Mouse (Mus musculus) retina, adult 2 months (tissue): Measurements from ENCODE around the gene N4bp2l2.
"Not testable (repeated sequence)": the region's sequence is repeated elsewhere in the genome, so short reads cannot be mapped to it uniquely, and the experiment has no call there.

ENCODE experiments used
- DNase-seq: peaks from one replicate; pipeline ENCODE4 v3.0.0-alpha.2; 2012; ENCODE audit warnings: low read depth, low spot score

The N4bp2l2 gene

DNA sequence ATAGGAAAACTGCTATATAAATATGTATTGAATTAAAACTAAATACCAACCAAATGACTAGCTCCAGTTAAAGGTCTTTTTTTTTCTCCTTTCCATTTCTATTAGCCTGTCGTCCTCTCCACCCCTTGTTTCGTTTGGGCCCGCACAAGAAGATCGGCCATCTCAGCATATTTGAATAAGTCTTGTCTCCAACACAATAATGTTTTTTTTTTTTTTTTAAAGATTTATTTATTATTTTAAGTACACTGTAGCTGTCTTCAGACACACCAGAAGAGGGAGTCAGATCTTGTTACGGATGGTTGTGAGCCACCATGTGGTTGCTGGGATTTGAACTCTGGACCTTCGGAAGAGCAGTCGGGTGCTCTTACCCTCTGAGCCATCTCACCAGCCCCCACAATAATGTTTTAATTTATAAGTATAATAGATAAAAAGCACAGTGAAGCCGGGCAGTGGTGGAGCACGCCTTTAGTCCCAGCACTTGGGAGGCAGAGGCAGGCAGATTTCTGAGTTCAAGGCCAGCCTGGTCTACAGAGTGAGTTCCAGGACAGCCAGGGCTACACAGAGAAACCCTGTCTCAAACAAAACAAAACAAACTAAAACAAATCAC is at the start of gene N4bp2l2:
Gene N4bp2l2 (minus strand): TSS at position 51 of the 607 bp plus-strand sequence.
- not testable (repeated sequence) for DNase-seq

DNA sequence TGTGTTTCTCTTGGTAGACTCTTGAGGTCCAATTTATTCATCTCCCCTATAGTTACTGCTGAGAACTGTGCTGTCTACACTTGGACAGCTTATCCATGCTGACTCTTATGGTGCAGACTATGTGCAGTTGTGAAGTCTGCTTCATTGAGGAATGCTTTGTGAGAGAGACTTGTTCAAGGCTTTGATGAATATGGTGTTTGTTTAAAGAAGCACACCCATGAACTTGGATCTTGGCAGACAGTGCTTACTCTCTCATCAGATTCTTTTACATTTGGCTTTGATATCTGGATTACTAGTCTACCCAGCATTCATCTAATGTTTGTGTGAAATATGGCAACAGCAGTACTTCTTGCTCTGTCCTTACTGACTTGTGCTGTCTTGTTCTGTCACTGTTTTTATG is 47.4 kb upstream of the N4bp2l2 start:
- no peak for DNase-seq

DNA sequence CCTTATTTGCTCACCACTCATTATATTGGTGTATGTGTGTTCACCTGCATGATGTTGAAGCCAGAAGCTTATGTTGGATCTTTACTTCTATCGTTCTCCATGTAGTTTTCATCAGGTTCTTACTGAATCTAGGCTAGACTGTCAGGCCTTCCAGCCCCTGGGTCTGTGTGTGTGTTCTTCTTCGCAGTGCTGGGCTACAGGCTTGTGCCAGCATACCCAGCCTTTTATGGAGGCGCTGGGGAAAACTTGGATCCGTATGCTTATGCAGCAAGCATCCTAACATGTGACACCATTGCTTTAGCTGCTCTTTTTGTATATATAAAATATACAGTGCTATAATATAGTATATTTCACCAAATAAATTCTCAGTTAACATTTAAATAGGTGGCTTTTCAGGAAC is 45.5 kb upstream of the N4bp2l2 start:
- DNase-seq: no peak

DNA sequence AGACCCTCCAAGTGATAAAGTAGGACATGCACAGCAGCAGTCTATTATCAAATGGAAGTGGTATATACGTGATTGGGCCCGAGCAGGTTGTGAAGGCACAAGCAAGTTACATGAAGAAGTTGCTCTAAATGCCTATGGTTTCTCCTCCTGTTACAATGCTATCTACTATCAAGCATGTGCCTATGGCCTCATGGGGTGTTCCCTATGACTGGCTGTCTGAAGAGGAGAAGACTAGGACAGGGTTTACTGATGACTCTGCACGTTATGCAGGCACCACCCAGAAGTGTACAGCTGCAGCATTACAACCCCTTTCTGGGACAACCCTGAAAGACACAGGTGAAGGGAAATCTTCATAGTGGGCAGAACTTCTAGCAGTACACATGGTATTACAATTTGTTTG is 41.2 kb upstream of the N4bp2l2 start:
- not testable (repeated sequence) for DNase-seq

DNA sequence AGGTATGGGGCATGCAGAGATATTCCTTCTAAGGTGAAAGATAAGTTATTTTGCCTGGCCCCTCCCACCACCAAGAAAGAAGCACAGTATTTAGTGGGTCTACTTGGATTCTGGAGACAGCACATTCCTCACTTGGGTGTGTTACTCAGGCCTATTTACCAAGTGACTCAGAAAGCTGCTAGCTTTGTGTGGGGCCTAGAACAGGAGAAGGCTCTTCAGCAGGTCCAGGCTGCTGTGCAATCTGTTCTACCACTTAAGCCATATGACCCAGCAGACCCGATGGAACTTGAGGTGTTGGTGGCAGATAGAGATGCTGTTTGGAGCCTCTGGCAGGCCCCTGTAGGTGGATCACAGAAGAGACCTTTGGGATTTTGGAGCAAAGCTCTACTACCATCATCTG is 40.7 kb upstream of the N4bp2l2 start:
- DNase-seq: not testable (repeated sequence)

DNA sequence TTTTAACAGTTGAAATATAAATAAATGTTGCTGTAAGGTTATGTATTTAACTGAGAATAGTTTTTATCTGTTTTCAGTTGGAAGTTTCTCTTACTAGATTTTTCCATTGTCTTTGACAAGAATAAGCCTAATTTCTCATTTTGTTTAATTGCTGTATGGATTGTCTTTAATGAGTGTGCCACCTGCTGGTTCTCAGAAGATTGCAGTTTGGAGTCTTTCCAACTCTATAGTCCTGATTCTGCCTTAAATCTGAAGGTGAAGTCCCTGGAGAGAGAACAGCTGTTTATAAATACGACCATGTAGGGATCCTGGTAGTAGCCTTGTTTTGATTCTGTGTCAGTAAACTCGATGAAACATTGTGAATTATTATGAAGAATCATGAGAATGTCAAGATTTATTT is 36.7 kb upstream of the N4bp2l2 start:
- DNase-seq: peak; percentile 13

DNA sequence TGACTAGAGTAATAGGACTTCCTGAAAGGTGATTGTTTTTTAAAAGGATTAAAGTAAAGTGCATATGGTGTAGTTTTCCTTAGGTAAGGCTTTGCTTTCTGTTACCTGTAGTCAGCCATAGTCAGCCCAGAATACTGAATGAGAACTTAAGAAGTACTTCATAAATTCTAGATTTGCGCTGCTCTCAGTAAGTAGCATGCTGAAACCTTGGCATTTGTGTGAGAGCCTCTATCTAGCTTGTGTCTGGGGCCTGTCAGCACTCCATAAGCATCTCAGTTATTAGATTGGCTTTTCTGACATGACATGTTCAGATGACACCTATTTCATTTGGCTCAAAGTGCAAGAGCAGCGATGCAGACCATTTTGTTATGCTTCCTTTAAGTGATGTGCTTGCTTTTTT is 27.3 kb upstream of the N4bp2l2 start:
- no peak for DNase-seq

DNA sequence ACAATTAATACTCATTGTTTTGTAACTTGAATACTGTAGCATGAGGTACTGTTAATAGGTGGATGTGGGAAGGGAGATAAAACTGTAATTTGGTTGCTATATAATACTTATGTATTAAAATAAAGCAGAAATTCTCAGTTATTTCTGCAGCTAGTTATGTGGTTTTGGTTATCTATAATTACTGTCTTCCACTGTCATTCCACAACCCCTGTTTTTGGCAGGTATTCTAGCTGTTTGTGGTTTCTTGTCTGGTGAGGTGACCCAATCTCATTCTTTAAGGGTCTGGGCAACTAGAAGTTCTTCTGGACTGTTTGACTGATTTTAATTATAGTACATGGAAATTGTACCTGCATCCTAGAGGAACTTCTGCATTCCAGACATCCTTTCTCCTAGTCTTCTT is 24.7 kb upstream of the N4bp2l2 start:
- DNase-seq: no peak

DNA sequence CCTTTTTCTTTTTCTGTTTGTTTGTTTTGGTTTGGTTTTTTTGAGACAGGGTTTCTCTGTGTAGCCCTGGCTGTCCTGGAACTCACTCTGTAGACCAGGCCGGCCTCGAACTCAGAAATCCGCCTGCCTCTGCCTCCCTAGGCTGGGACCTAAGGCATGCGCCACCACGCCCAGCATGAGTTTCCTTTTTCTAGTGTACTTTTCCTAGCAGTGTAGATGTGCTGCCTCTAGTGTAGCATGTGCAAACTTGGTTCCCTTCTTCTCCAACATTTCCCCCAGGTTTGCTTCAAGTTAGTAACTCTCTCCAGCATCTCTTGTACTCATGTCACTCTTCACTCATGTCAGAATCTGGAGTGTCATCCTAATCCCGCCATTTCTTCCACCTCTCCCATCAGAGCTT is 16.9 kb upstream of the N4bp2l2 start:
- DNase-seq: not testable (repeated sequence)

DNA sequence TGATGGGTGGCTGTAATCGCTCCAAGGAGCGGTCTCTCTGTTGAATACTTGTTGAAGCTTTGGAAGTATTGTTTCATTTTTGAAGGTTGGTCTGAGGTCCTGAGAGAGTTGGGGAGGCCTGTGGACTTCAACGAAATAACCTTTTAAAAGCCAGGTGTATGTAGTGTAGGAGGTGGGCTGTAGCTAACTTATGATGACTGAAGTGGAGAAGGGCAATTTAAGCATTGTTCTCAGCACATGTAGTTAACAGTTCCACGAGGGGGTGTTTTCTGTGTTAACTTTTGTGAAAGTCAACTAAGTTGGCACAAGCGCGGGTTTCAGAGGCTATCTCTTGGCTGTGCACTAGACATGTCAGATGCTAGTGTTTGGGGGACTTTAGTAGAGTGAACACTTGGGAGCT is 8.9 kb upstream of the N4bp2l2 start:
- no peak for DNase-seq

DNA sequence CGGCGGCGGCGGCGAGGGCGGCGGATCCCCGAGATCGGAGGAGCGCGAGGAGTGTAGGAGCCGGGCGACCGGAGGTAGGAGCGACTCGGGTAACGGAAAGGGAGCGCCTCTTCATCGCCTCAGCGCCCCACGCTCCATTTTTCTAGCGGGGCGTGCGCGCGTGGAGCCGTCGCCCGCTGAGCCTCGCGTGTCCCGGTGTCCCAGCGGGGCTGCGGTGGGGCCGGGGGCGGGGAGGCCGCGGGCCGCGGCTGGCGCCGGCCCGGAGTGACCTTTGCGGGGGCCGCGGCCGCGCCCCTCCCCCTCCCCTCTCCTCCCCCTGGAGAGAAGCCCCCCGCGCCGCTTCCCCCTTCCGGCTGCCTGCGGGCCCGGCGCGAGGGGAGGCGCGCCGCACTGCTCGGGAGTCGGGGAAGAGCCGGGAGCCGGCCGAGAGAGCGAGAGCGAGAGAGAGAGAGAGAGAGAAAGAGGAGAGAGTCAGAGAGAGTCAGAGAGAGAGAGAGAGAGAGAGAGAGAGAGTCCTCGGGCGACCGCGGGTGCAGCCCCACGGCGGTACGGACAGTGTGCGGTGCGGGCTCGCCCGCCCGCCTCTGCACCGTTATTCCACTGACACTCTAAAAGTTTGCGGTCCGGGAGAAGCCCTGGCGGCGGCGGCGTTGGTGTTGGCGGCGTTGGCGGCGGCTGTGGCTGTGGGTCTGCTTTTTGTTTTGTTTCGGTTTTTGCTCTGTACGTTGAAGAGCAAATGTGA is 8.1 kb upstream of the N4bp2l2 start:
- DNase-seq: no peak

DNA sequence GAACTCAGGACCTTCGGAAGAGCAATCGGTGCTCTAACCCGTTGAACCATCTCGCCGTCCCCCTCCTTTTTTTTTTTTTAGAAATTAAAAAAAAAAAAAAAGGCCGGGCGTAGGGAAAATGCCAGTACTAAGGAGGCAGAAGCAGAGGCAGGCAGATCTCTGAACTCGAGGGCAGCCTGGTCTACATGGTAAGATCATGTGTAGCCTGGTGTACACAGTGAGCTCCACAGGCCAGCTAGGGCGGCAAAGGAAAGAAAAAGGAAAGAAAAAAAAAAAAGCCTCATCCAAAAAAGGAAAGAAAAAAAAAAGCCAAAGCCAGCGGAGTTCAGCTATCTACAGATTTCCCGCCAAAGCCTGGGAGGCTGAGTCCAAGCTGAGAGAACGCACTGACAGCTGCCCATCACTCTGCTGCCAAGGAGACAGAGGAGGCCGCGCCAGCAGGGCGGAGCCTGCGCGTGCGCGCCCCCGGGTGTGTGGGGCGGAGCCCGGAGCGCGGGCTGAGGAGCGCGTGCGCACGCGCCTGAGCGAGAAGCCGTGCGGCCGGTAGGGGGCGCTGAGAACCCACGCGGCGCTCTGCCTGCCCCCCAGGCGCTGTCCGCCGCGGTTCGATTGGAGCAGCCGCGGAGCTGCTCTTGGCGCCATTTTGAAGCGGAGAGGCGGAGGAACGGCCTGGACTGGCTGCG is 7.3 kb upstream of the N4bp2l2 start, which contains the start of gene Pds5b:
Gene Pds5b (plus strand): TSS at position 587 of the 683 bp plus-strand sequence.
- peak; percentile 95 for DNase-seq

DNA sequence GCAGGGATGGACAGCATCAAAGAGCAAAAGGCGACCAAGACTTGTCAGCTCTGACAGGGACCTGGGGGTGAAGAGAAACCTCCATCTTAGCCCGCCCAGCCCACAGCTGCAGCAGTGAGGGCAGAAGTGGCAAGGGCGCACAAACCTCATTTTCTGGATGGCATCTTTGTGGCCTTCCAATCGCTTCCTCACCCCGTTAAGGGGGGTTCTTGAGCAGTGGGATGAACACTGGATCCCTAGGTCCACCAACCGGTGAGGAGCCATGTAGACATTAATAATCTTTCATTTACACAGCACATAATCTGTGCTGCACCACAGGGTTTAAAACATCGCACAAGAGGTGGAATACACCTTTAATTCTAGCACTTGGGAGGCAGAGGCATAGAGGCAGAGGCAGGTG is 6.4 kb upstream of the N4bp2l2 start:
- DNase-seq: no peak

DNA sequence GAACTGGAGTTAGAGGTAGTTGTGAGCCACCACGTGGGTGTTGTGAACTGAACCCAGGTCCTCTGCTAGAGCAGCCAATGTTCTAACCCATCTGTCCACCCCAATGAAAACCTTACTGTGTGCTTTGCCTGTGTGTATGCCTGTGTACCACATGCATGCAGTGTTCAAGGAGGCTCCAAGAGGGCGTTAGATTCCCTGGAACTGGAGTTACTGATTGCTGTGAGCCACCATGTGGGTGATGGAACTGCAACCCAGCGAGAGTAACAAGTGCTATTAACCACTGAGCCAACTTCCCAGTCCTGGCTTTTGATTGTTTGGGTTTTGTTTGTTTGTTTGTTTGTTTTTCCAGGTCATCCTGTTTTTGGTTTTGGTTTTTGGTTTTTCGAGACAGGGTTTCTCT is 2.7 kb upstream of the N4bp2l2 start:
- DNase-seq: no peak

DNA sequence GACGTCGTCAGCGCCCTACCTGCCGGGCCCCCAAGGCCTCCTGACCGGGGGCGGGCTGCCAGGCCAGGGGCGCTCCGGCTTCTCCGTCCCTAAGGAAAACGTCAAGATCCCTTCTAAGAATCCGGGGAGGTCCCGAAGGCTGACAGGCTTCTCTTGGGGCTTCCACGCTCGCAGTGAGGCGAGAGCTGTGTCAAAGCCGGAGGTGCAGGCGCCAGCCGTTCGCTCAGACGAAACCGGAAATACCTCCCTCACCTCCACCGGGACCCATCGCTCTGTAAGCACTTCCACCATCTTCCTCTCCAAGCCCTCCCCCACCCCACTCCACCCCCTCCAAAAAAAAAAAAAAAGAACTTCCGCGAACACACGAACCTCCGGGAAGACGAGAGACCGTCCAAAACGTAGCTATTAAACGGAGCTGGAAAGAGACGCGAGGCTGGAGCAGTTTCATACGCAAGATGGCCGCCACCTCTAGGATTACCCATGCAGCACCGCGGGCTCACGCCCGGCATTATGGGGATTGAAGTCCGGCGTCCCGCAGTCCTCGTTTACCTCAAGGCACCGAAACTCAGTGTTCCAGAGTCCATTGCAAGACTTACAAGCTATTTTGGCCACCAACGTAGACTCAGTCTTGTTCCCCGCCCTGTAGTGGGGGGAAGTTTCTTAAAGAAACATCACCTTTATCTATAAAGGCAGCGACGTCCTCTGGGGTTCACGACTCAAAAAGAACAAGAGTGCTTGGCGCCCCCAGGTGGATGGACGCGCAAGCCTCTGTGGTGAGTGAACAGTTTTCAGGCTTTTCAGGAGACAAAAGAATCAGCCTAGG is 640 bp downstream of the N4bp2l2 start:
- DNase-seq: peak; percentile 90

DNA sequence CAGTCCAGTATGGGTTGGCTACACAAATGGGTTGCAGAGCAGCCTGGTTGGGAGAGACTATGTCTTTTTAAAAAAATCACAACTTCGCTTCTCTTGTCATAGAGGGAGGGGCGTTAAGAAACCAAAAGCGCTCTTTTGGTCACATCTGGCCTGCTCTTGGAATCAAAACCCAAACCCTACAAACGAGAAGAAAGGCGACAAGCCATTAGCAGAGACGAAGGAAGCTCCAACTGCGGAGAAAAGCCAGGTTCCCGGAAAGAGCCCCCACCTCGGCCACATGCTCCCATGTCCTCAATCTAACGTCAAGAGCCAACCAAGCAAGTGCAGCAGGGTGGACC is 1.2 kb downstream of the N4bp2l2 start:
- DNase-seq: no peak

DNA sequence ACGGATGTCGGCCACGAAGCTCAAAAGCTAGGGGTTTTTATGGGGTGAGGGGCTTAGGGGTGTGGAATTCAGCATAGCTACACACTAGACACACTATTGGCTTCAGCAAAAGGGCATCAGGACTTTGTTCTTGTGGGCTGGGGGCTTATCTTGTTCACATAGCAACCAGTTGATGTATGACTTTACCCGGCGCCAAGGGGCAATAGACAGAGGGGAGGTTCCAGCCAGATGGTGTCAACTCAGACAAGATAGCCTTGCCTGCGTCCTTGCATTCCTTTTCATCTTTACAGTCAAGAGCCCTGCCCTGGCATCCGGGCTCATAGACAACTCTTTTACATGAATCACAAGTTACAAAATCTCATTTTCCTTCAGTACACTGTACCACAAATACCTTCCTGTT is 2.1 kb downstream of the N4bp2l2 start:
- not testable (repeated sequence) for DNase-seq

DNA sequence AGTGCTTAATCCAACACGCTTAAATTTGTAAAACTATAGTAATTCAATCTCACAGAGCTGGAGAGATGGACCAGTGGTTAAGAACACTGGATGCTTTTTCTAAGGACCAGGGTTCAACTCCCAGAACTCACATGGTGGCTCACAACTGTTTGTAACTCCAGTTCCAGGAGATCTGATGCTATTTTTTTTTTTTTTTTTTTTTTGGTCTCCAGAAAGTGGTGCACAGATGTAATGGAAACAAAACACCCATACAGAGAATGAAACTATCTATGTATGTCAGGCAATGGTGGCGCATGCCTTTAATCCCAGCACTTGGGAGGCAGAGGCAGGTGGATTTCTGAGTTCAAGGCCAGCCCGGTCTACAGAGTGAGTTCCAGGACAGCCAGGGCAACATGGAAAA is 5.7 kb downstream of the N4bp2l2 start:
- DNase-seq: not testable (repeated sequence)

DNA sequence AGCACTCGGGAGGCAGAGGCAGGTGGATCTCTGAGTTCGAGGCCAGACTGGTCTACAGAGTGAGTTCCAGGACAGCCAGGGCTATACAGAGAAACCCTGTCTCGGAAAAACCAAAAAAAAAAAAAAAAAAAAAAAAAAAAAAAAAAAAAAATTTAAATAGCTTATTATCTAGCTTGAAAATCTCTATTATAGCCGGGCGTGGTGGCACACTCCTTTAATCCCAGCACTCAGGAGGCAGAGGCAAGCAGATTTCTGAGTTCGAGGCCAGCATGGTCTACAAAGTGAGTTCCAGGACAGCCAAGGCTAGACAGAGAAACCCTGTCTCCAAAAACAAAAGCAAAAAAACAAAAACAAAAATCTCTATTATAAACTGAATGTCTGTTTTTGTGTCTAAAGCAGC is 6.6 kb downstream of the N4bp2l2 start:
- not testable (repeated sequence) for DNase-seq

DNA sequence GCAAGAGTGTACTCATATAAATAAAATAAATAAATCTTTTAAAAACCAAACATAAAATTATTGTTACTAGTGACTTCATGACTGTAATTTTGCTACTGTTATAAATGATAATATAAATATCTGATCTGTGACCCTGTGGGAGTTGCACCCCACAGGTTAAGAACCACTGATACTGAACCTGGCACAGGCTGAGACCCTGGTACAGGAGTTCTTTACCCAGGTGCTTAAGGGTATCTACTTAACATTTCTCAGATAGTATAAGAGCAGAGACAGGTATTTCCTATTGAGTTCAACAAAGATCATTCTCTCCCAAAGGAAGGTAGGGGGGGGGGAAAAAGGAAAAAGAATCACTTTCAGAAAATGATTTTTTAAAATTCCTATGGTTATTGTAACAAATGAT is 11.4 kb downstream of the N4bp2l2 start:
- DNase-seq: no peak

DNA sequence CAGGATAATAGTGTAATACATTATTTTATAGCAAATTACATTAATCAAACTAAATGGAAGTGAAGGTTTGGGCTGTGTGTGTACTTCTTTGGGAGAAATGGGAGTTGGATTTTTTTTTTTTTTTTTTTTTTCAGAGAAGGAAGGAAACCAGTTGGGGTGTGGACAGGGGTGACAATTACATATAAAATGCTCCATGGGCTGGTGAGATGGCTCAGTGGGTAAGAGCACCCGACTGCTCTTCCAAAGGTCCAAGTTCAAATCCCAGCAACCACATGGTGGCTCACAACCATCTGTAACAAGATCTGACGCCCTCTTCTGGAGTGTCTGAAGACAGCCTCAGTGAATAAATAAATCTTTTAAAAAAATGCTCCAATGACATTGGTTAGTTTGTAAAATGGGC is 13.4 kb downstream of the N4bp2l2 start:
- no peak for DNase-seq

DNA sequence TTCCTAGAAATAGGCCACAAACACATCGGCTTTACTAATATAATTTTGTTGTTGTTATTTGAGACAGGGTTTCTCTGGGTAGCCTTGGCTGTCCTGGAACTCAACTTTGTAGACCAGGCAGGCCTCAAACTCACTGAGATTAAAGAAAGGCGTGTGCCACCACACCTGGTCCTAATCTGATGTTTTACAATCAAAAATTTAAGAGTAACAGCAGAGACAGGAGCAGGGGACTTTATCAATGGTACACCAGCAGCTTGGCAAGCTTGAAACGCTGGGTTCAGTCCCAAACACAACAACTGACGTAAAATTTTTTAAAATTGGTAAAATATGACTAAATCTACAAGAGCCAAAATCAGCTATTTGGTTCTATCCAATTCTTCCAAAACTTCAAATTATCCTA is 21.1 kb downstream of the N4bp2l2 start:
- DNase-seq: no peak
